Mouse (Mus musculus): ENCODE measurements around the gene Dusp1. TPM values are rescaled to one million over a fixed set of nuclear protein-coding genes. Genes with fewer than 3 reads are reported as not detected.

The Dusp1 gene
- polyA plus RNA-seq, 1 experiment from 2014 or later: 27.1 TPM

DNA sequence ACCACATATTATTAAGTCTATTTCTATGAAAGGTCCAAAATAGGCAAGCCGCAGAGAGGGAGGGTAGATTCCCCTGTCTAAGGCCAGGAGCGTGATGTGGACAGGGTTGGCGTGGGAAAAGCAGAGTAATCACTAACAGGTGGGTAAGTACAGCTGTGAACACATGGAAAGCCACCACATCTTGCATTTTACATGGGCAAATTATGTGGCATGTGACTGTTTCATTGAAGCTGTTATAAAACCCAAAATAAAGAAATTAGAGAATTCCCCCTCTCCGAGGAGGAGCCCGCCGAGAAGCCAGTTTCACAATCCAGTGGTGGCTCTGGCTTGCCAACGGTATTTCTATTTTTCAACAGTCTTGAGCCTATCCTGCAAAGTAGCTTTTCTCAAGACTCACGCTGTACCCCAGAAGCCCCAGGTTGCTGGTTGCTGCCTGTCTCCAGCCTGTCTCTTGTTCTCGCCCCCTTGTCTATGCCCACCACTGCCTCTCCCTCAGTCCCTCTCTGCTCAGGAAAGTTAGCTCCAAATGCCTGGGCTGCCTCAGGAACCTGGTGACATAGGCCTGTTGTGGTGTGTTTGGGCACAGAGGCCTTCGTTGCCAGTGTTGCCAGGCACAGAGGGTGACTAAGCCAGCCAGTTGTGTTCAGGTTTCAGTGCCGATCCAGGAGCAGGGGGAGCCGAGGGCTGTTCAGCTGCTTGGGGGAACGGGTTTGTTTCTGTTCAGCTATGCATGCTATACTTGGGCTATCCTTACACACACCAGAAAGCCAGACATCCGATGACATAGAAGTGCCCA, 77.1 kb downstream of the Dusp1 start:
- Histone ChIP-seq H3K4me1 (ENCODE audit: control insufficient read depth, insufficient read depth, low read depth, low read length) (no peaks in the 10 kb centered on the region), H3K27me3 (replicated peaks; ENCODE audit: control insufficient read depth, insufficient read depth, low read length) (no peaks in the 10 kb centered on the region), H3K4me2 (ENCODE audit: low read length) (no peak overlapping the region), H3K4me3 (ENCODE audit: low read length) (no peak overlapping the region), H3K9me3 (ENCODE audit: control insufficient read depth, low read length) (no peaks in the 10 kb centered on the region), H3K9ac (ENCODE audit: low read depth, low read length) (no peak overlapping the region), H3K36me3 (ENCODE audit: control insufficient read depth, insufficient read depth, low read length) (no peaks in the 10 kb centered on the region), H3K27ac (ENCODE audit: low read depth, low read length) (no peak overlapping the region)
- ATAC-seq: no peak
- 85% methylated on average over 14 of the region's 14 CpGs for WGBS

DNA sequence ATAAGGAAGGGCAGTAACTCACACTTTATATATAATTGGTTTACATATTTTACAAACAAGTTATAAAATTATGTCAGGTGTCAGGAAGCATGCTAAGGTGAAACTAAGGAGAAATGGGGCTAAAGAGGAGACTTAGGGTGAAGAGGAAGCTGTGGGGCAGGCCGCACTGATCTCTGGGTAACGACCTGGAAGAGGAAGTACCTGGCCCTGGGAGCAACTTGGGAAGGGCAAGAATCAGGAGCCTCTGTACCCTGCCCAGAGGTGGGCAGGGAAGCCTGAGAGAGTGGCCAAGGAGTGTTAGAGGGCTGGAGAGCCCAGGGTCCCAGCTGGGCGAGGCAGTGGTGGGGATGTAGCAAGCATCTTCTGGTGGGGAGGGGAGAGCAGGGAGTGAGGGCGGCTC, 81.0 kb downstream of the Dusp1 start:
- Histone ChIP-seq H3K4me2 (ENCODE audit: low read length) (no peak overlapping the region), H3K4me1 (ENCODE audit: control insufficient read depth, insufficient read depth, low read depth, low read length) (no peaks in the 10 kb centered on the region), H3K4me3 (ENCODE audit: low read length) (no peak overlapping the region), H3K36me3 (ENCODE audit: control insufficient read depth, insufficient read depth, low read length) (no peaks in the 10 kb centered on the region), H3K9me3 (ENCODE audit: control insufficient read depth, low read length) (no peaks in the 10 kb centered on the region), H3K27ac (ENCODE audit: low read depth, low read length) (no peak overlapping the region), H3K27me3 (replicated peaks; ENCODE audit: control insufficient read depth, insufficient read depth, low read length) (no peaks in the 10 kb centered on the region), H3K9ac (ENCODE audit: low read depth, low read length) (no peak overlapping the region)
- 78% methylated on average over 4 of the region's 4 CpGs for WGBS
- no peak for ATAC-seq

DNA sequence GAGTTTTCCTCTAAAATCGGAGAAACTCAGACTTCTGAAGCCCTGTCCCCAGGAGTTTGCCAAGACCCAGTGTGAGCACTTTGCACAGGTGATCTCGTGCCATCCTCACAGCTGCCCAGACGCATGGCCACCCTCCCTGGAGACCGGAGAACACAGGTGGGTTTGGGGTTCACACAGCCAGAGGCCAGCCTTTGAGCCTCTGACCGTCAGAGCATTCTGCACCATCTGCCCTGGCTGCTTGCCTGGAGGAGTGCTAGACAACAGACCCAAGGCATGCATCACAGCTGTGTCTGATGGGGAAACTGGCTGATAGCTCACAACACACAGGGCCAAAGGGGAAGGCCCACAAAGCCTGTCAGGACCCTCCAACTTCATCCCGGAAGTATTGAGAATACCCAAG, 82.3 kb downstream of the Dusp1 start:
- H3K27me3 ChIP-seq (replicated peaks; ENCODE audit: control insufficient read depth, insufficient read depth, low read length): no peaks in the 10 kb centered on the region
- H3K4me2 ChIP-seq (ENCODE audit: low read length): no peak overlapping the region
- no peak for ATAC-seq
- no peaks in the 10 kb centered on the region for H3K9me3 ChIP-seq (ENCODE audit: control insufficient read depth, low read length)
- no peak overlapping the region for H3K4me3 ChIP-seq (ENCODE audit: low read length)
- no peak overlapping the region for H3K9ac ChIP-seq (ENCODE audit: low read depth, low read length)
- H3K4me1 ChIP-seq (ENCODE audit: control insufficient read depth, insufficient read depth, low read depth, low read length): no peaks in the 10 kb centered on the region
- no peaks in the 10 kb centered on the region for H3K36me3 ChIP-seq (ENCODE audit: control insufficient read depth, insufficient read depth, low read length)
- no peak overlapping the region for H3K27ac ChIP-seq (ENCODE audit: low read depth, low read length)
- 58% methylated on average over 6 of the region's 6 CpGs for WGBS

DNA sequence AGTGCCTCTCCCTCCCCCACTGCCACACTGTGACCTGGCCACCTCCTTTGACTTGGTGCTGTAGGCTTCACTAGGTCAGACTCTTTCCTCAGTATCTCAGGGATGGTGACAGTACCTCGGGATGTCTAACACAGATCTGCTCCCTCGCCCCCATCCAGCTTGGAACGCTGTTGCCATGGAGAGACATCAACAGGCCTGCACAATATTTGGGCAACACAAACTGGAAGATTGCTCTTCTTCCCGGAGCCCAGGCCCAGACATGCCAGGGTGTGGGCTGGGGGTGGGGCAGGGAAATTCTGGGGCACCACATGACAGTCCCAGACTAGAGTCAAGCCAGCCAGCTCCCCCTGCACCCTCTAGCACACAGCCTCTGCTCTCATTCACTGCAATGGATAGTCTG, 83.3 kb downstream of the Dusp1 start:
- Histone ChIP-seq H3K4me1 (ENCODE audit: control insufficient read depth, insufficient read depth, low read depth, low read length) (no peaks in the 10 kb centered on the region), H3K27me3 (replicated peaks; ENCODE audit: control insufficient read depth, insufficient read depth, low read length) (no peaks in the 10 kb centered on the region), H3K9me3 (ENCODE audit: control insufficient read depth, low read length) (no peaks in the 10 kb centered on the region), H3K4me2 (ENCODE audit: low read length) (no peak overlapping the region), H3K36me3 (ENCODE audit: control insufficient read depth, insufficient read depth, low read length) (no peaks in the 10 kb centered on the region), H3K27ac (ENCODE audit: low read depth, low read length) (no peak overlapping the region), H3K4me3 (ENCODE audit: low read length) (no peak overlapping the region), H3K9ac (ENCODE audit: low read depth, low read length) (no peak overlapping the region)
- 66% methylated on average over 4 of the region's 4 CpGs for WGBS
- no peak for ATAC-seq

DNA sequence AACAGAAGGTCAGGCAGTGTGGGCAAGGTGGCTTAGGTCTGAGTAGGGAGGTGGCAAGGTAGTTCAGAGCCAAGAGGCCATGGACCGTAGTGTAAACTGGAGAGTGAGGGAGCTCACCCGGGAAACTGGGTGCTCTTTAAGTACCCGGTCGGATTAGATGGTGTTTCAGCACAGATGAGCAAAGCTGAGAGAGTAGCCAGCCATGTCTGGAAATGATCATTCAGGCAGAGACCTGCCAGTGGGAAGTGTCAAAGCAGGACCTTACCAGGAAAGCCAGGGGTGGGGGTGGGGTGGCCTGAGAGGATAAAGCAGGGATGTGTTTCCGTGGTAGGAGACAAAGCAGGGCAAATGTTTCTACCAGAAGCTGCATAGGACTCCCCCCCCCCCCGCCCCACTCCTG, 85.1 kb downstream of the Dusp1 start:
- H3K4me3 ChIP-seq (ENCODE audit: low read length): no peak overlapping the region
- H3K27ac ChIP-seq (ENCODE audit: low read depth, low read length): no peak overlapping the region
- no peaks in the 10 kb centered on the region for H3K4me1 ChIP-seq (ENCODE audit: control insufficient read depth, insufficient read depth, low read depth, low read length)
- no peaks in the 10 kb centered on the region for H3K36me3 ChIP-seq (ENCODE audit: control insufficient read depth, insufficient read depth, low read length)
- no peak overlapping the region for H3K9ac ChIP-seq (ENCODE audit: low read depth, low read length)
- H3K4me2 ChIP-seq (ENCODE audit: low read length): no peak overlapping the region
- H3K27me3 ChIP-seq (replicated peaks; ENCODE audit: control insufficient read depth, insufficient read depth, low read length): no peaks in the 10 kb centered on the region
- no peak for ATAC-seq
- whole genome bisulfite sequencing: 69% methylated on average over 6 of the region's 6 CpGs
- H3K9me3 ChIP-seq (ENCODE audit: control insufficient read depth, low read length): no peaks in the 10 kb centered on the region

DNA sequence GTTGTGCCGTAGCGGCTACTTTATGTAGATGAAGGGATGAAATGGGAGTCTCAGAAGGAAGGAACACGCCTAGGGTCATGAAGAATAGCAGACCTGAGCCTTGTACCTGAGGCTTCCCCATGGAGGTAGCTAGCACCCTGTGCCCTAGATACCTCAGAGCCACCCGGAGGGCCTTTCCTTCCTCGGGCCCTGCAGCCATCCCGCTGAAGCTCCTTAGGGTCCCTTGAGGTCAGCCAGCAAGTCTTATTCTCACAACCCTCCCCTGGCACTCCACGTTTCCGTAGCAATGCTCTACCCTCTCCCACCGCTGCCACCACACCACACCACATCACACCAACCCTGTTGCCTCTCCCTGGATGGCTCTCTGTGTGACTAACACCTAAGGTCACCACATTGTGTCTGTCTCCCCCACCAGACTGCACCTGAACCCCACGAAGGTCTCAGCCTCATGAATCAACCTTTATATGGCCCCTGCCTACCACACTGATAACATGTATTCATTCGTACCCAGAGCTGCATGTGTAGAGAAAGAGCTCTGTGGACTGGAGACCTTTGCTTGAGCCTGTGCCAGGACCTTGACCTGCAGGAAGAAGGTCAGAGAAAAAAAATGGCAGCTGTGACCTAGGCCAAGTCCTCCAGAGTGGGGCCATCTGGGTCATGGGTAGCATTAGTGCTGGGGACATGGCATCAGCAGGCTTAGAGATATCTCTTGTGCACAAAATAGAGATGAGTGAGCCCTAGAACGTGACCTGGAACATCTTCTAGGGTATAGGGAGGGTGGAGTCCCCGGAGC, 93.6 kb downstream of the Dusp1 start:
- Histone ChIP-seq H3K4me1 (ENCODE audit: control insufficient read depth, insufficient read depth, low read depth, low read length) (peaks cover 3% of the 10 kb centered on the region; the same call in 1 of the 2 replicates), H3K27ac (ENCODE audit: low read depth, low read length) (no peak overlapping the region), H3K4me2 (ENCODE audit: low read length) (no peak overlapping the region), H3K9ac (ENCODE audit: low read depth, low read length) (no peak overlapping the region), H3K9me3 (ENCODE audit: control insufficient read depth, low read length) (no peaks in the 10 kb centered on the region), H3K27me3 (replicated peaks; ENCODE audit: control insufficient read depth, insufficient read depth, low read length) (no peaks in the 10 kb centered on the region), H3K4me3 (ENCODE audit: low read length) (no peak overlapping the region), H3K36me3 (ENCODE audit: control insufficient read depth, insufficient read depth, low read length) (no peaks in the 10 kb centered on the region)
- ATAC-seq: no peak
- 93% methylated on average over 12 of the region's 13 CpGs for WGBS

DNA sequence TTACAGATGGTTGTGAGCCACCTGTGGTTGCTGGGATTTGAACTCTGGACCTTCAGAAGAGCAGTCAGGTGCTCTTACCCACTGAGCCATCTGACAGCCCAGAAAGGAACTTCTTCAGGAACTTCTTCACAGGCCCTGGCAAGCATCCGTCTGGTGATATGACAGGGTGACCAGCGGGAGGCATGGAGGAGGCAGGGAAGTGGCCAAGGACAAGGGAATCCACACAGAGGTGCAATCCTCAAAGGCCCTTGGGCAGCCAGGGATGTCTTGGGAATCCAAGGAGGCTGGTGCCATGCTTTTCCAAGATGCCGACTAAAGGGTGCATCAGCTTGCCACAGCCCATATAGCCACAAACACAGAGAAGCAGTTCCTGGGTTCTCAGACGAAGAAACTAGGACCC, 94.3 kb downstream of the Dusp1 start:
- Histone ChIP-seq H3K4me2 (ENCODE audit: low read length) (no peak overlapping the region), H3K27ac (ENCODE audit: low read depth, low read length) (no peak overlapping the region), H3K4me1 (ENCODE audit: control insufficient read depth, insufficient read depth, low read depth, low read length) (peaks cover 5% of the 10 kb centered on the region; the same call in 1 of the 2 replicates), H3K4me3 (ENCODE audit: low read length) (no peak overlapping the region), H3K27me3 (replicated peaks; ENCODE audit: control insufficient read depth, insufficient read depth, low read length) (no peaks in the 10 kb centered on the region), H3K9me3 (ENCODE audit: control insufficient read depth, low read length) (no peaks in the 10 kb centered on the region), H3K9ac (ENCODE audit: low read depth, low read length) (no peak overlapping the region), H3K36me3 (ENCODE audit: control insufficient read depth, insufficient read depth, low read length) (no peaks in the 10 kb centered on the region)
- WGBS: 82% methylated on average over 4 of the region's 4 CpGs
- no peak for ATAC-seq

DNA sequence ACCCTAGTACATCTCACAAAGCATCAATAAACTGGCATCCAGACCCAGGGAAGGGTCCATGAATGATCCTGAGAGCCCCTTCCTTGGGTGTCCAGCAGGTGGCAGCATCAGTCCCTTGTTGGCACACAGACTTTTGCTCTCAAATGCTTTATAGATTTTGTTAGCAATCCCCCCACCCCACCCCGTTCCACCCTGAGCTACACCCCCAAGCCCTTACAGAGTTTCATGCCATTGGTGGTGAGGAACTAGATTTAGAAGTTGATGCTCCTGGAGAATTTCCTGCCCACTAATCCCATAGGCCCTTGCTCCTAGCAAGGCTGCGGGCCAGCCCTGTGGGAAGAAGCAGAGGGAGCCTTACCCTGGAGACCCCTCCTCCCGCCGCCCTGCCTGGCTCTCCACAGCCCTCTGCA, 95.2 kb downstream of the Dusp1 start:
- no peaks in the 10 kb centered on the region for H3K36me3 ChIP-seq (ENCODE audit: control insufficient read depth, insufficient read depth, low read length)
- H3K27me3 ChIP-seq (replicated peaks; ENCODE audit: control insufficient read depth, insufficient read depth, low read length): no peaks in the 10 kb centered on the region
- no peak overlapping the region for H3K27ac ChIP-seq (ENCODE audit: low read depth, low read length)
- peak overlapping the region; percentile 22; the same call in 1 of the 2 replicates for H3K9ac ChIP-seq (ENCODE audit: low read depth, low read length)
- H3K4me3 ChIP-seq (ENCODE audit: low read length): no peak overlapping the region
- 6% methylated on average over 4 of the region's 4 CpGs for WGBS
- peak overlapping the region; percentile 33 for H3K4me2 ChIP-seq (ENCODE audit: low read length)
- H3K9me3 ChIP-seq (ENCODE audit: control insufficient read depth, low read length): no peaks in the 10 kb centered on the region
- peak; percentile 70 for ATAC-seq
- peaks cover 5% of the 10 kb centered on the region; the same call in 1 of the 2 replicates for H3K4me1 ChIP-seq (ENCODE audit: control insufficient read depth, insufficient read depth, low read depth, low read length)

DNA sequence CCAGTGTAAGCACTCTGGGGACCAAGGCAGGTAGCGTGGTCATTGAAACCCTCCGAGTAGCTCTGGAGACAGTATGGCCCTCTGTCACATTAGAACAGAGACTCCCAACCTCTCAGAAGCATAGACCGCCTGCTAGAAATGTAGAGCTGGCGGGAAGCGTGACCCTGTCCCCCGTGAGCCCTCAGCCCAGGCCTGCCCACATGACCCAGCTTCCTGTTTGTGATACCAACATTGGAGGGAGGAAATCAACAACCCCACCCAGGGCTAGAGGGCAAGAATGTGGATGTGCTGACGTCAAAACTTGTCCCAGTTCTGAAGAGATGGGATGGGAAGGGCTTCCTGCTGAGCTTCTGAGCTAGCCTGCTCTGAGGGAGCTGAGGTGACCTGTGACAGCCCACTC, 97.0 kb downstream of the Dusp1 start:
- H3K4me3 ChIP-seq (ENCODE audit: low read length): no peak overlapping the region
- H3K27ac ChIP-seq (ENCODE audit: low read depth, low read length): no peak overlapping the region
- no peaks in the 10 kb centered on the region for H3K9me3 ChIP-seq (ENCODE audit: control insufficient read depth, low read length)
- H3K9ac ChIP-seq (ENCODE audit: low read depth, low read length): no peak overlapping the region
- H3K36me3 ChIP-seq (ENCODE audit: control insufficient read depth, insufficient read depth, low read length): no peaks in the 10 kb centered on the region
- WGBS: 69% methylated on average over 7 of the region's 7 CpGs
- ATAC-seq: no peak
- H3K4me1 ChIP-seq (ENCODE audit: control insufficient read depth, insufficient read depth, low read depth, low read length): peaks cover 5% of the 10 kb centered on the region; the same call in 1 of the 2 replicates
- H3K4me2 ChIP-seq (ENCODE audit: low read length): no peak overlapping the region
- no peaks in the 10 kb centered on the region for H3K27me3 ChIP-seq (replicated peaks; ENCODE audit: control insufficient read depth, insufficient read depth, low read length)
